Mouse (Mus musculus): ENCODE results near the gene Gm4631.
"Not testable (repeated sequence)": the region's sequence is repeated elsewhere in the genome, so short reads cannot be mapped to it uniquely, and the experiment has no call there.

The Gm4631 gene

DNA sequence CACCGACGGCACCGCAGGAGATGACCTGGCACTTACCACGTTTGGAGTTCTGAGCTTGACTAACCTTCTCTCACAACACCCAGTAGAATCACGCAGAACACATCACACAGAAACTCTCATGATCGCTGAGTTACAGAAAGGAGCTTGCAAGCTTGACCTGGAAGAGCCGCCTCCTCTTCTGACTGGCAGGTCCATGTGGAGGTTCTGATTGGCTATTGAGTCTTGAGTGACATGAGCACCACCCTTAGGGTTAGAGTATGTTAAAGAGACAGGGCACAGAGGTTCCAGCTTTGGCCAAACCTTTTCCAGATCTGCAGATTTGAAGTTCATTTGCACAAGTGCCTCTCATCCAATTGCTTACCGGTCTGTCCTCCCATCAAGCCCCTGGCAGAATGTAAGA is at the start of gene Gm4631:
Gene Gm4631 (minus strand): TSS at position 101 of the 400 bp plus-strand sequence.
- DNase-seq (ENCODE audit: extremely low read depth, low read depth, low spot score): not testable (repeated sequence)

DNA sequence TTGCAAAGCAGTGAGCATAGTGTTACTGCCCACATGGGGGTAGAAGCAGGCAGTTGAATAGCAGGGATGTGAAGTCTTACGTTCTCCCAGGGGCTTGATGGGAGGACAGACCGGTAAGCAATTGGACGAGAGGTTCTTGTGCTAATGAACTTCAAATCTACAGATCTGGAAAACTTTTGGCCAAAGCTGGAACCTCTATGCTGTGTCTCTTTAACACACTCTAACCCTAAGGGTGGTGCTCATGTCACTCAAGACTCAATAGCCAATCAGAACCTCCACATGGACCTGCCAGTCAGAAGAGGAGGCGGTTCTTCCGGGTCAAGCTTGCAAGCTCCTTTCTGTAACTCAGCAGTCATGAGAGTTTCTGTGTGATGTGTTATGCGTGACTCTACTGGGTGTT is 34.1 kb upstream of the Gm4631 start, which contains the start of gene Zfp968:
Gene Zfp968 (plus strand): TSS at position 301 of the 400 bp plus-strand sequence.
- DNase-seq (ENCODE audit: extremely low read depth, low read depth, low spot score): not testable (repeated sequence)

DNA sequence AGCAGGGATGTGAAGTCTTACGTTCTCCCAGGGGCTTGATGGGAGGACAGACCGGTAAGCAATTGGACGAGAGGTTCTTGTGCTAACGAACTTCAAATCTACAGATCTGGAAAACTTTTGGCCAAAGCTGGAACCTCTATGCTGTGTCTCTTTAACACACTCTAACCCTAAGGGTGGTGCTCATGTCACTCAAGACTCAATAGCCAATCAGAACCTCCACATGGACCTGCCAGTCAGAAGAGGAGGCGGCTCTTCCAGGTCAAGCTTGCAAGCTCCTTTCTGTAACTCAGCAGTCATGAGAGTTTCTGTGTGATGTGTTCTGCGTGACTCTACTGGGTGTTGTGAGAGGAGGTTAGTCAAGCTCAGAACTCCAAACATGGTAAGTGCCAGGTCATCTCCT is 63.2 kb downstream of the Gm4631 start, which contains the start of gene Gm14440:
Gene Gm14440 (plus strand): TSS at position 301 of the 400 bp plus-strand sequence.
- DNase-seq (ENCODE audit: extremely low read depth, low read depth, low spot score): not testable (repeated sequence)
